Mouse (Mus musculus): Measurements from ENCODE around the gene Limch1.

- TF ChIP-seq CTCF (conservative IDR thresholded peaks at IDR 0.05; ENCODE audit: low read length): no peak
- no peak for TF ChIP-seq POU5F1 (IDR thresholded peaks at IDR 0.05; ENCODE audit: borderline replicate concordance, low read length)
- TF ChIP-seq NANOG (IDR thresholded peaks at IDR 0.05; ENCODE audit: borderline replicate concordance, low read length): no peak
These were observed 16.4 kb downstream of the Limch1 start for GRCm38 (mm10) chr5:66762006-66762405.
